Mouse (Mus musculus) natural killer cell, adult 2 months (primary cell): ENCODE results near the gene Med13l.

Source experiments
- DNase-seq, 2 experiments: peaks; one replicate each; pipeline ENCODE4 v3.0.0; 2022; ENCODE audit warnings: low spot score in 2 of 2

Gene Med13l

GRCm38 (mm10) chr5:118782139-118782538 is 221.7 kb downstream of the Med13l start:
- DNase-seq = no peak

- DNase-seq = no peak
Measured at GRCm38 (mm10) chr5:118789226-118789625, 228.7 kb downstream of the Med13l start.

GRCm38 (mm10) chr5:118789776-118790175 is 229.3 kb downstream of the Med13l start:
- DNase-seq = no peak

- no peak for DNase-seq
Measured at GRCm38 (mm10) chr5:118797811-118798210, 237.3 kb downstream of the Med13l start.

GRCm38 (mm10) chr5:118801592-118801991 is 241.1 kb downstream of the Med13l start:
- no peak for DNase-seq

- no peak for DNase-seq
Measured at GRCm38 (mm10) chr5:118802036-118802435, 241.6 kb downstream of the Med13l start.

- no peak for DNase-seq
Measured at GRCm38 (mm10) chr5:118808946-118809345, 248.5 kb downstream of the Med13l start.

- DNase-seq = no peak
Measured at GRCm38 (mm10) chr5:118809588-118809987, 249.1 kb downstream of the Med13l start.

GRCm38 (mm10) chr5:118811690-118812089 is 251.2 kb downstream of the Med13l start:
- DNase-seq = no peak

GRCm38 (mm10) chr5:118812421-118812820 is 251.9 kb downstream of the Med13l start:
- no peak for DNase-seq

GRCm38 (mm10) chr5:118812947-118813401 is 252.5 kb downstream of the Med13l start:
- DNase-seq = no peak

GRCm38 (mm10) chr5:118814052-118814451 is 253.6 kb downstream of the Med13l start:
- DNase-seq = no peak
